Mouse (Mus musculus) yolk sac, embryonic 10.5 days (tissue): Measurements from ENCODE around the gene Rnase13.

Experiments
- DNase-seq: peaks from one replicate; pipeline ENCODE4 v3.0.0-alpha.2; 2017; ENCODE audit warnings: low spot score

The Rnase13 gene

DNA sequence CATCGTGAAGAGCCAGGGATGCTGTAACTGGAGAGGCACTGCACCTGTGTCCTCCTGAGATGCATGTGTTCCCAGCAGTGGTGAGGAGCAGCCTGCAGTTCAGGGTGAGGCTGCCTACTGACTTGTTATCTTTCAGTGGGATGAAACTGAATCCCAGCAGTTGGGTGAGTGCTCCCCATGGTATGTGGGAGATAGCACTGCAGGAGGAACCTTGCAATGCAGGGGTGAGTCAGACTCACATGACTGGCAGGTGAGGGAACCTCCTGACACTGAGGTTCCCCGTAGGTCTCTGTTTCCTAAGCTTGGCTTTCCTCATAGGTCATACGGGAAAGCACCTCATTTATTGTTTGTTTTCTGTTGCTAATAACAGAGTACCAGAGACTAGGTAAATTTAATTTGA lies 45.1 kb downstream of the Rnase13 start:
- no peak for DNase-seq

DNA sequence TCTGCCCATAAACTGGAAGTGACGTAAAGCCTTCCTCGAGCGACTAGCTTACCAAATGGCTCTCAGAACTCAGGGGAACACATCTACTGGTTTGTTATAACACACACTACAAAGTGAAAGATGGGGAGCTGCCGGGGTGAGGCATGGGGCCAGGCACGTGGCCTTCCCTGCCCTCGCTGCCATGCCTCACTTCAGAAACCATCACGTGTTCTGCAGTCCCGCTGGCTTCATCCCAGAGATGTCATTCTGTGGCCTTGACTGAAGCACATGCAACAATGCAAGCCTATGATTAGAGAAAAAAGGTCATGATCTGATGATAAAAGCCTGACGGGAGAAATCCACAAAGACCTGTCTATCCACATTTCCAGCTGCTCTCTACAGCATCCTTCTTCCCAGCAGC lies 50.8 kb downstream of the Rnase13 start:
- no peak for DNase-seq
